Mouse (Mus musculus) ZHBTc4 (cell line): ENCODE measurements at regions not wholly inside any gene's neighbourhood (a gene's known extent, or its start where the extent isn't known, plus 50 kb on each side); places are given as distances from the start of the nearest gene placed in this dataset.

Source experiments
- DNase-seq: peaks from one replicate; pipeline ENCODE4 v3.0.0-alpha.2; 2011; ENCODE audit warnings: low read depth, low spot score

DNA sequence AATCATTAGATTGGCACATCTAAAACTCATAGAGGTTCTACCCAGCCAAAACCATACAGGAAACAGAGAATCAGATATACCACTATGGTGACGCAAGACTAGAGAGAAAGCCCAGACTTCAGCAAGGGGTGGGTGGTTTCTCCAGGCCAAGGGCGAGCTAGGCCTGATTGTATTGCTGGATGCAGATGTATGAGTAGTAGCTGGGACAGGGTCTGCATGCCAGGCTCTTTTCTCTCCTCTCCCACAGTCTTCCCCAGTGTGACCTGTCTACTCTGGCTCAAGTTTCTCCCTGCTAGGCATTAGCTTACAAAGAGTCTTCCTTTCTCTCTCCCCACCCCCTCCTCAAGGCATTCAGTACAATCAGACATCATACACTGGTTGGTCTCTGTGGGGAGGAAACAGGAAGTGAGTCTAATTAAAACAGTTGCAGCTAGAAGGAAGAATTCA lies 181.8 kb upstream of the Sesn3 start:
- DNase-seq = peak; percentile 25

GRCm38 (mm10) chr9:14103538-14103937 lies 171.3 kb upstream of the Sesn3 start:
- no peak for DNase-seq

DNA sequence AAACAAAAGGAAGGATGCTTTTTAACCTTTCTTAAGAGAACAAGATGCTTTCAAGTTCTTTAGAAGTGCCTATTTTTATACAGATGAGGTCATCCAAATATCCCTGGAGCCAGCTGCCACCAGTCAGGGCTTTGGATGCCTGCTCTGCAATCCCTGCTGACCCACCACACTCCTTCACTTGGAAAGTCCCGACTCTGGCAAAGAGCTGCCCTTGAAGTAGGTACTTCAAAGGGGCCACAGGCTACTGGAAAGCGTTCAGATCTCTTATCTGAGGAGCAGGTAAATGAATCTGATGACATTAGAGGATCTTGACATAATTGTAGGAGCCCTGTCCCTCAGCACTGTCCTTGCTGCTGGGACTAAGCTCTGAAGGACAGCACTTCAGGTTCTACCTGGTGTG lies 169.9 kb upstream of the Sesn3 start:
- no peak for DNase-seq

DNA sequence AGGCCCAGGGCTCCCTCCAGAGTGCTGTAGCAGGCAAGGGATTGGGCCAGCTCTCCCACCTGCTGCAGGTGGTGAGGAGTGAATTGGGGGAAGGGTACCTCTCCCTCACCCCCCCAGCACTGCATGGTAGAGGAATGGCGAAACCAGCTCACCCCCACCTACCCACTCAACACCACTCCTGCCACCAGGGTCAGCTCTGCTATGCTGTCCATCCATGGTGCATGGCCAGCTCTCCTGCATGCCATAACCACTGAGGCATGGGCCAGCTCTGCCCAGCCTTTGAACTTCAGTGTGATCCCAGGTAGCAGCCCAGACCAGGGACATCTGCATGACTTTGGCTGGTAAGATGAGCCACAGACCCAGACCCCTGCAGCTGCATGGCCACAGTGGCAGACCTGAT lies 168.5 kb upstream of the Sesn3 start:
- no peak for DNase-seq

DNA sequence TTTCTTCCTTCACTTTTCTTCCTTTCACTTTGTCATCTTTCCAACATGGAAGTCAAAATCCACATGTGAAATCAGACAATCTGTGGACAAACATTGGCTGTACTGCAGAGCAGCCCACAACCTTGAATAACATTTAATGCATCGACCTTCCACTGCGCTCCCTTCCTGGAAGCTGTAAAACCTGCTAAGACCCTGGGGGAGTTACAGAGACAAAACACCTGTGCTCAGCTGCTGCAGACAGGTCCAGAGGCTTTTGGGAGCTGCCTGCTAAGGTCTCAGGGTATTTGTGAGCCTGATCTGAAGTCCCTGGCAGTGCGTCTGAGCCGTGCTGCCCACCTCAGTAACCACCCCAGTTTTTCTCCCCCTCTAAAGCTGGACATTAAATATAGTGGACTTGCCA lies 166.1 kb upstream of the Sesn3 start:
- no peak for DNase-seq

DNA sequence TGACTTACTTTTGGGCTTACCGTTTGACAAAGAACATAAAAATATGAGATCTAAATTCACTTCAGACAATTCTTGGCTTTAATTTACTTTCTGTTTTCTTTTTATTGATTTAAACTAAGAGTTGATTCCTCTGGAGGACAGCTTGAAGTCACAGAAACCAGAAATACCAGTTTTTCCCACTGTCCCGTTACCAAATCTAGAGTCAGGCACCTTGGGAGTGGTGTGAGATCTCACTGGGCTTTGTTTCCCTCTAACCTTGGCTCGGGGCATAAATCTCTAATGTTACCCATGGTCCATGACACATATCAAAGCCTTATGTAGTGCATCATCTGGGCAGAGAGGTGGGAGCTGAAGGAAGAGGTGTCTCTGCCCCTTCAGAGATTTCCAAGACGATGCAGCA lies 165.4 kb upstream of the Sesn3 start:
- DNase-seq = no peak

DNA sequence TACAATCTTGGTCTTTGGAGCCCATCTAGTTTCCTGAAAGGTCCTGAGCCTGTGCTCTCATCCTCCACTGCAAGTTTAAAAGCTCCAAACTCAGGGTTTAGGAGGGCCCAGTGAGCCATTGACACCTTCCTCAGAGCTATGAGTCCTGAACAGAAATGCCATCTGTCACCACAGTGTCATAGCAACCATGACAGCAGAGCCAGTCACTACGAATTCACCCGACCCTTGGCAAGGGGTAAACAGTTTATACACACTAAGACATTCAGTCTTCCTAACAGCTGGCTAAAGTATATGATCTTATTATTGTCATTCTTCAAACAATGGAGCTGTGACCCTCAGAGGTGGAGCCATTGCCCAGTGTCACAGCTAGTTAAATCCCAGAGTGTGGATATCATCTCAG lies 163.2 kb upstream of the Sesn3 start:
- no peak for DNase-seq

GRCm38 (mm10) chr9:14115521-14115920 lies 159.3 kb upstream of the Sesn3 start:
- DNase-seq = no peak

GRCm38 (mm10) chr9:14116097-14116840 lies 158.6 kb upstream of the Sesn3 start:
- no peak for DNase-seq

- no peak for DNase-seq
Observed at GRCm38 (mm10) chr9:14133372-14133771, 141.5 kb upstream of the Sesn3 start.

DNA sequence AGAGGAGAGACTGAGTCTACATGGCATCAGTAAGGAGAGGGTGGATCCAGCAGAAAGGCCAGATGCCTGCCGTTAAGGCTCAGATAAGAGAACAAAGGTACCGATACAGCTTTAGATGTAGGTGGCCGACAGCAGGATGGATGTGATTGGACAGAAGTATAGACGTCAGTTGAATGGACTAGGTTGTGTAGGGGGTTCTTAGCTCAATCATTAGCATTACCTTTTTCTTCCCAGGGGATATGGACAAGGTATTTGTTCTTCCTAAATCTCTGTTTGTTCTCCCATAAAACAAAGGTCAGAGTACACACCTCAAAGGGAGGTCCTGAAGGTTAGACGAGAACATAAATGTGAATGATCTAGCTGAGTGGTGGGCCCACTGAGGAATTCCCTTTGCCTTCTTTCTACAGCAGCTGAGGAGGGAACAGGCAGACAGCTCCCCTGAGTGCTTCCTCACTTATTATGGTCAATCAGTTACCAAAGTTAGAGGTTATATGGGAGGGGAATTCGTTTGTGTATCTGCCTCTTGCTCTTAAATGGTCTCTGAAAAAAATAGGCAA lies 139.9 kb upstream of the Sesn3 start:
- DNase-seq = no peak

DNA sequence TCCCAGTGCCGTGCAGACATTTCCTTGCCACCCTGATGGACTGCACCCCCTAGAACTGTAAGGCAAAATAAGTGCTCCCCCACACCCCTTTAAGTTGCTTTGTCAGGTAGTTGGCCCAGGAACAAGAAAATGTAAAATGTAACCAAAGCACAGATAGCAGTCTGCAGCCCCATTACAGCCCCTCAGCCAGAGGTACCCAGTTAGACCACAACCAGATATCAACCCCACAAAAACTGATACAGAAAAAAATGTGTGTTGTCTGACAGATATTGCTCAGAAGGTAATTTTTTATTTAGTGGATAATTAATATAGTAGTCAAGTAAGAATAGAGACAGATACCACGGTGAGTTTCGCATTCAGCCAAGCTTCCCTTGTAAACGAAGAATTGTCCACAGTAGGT lies 133.5 kb upstream of the Sesn3 start:
- no peak for DNase-seq

DNA sequence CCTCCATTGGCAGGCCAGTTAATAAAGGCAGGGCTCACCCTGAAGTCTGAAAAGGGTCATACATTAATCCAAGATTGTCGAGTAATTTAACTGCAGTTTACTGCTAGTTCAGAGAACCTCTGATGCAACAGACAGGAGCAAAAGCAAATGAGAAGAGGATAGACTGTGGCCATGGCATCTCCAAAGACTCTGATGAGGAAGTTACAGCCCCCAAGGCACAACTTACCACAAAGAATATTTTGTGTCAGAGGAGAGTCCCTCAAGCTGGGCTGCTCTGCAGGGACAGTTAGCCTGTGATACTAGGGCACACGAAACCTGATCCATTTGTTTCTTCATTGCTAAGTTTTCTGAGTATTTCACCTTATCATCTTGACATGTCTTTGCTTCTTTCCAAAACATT lies 130.9 kb upstream of the Sesn3 start:
- no peak for DNase-seq

- no peak for DNase-seq
Observed at GRCm38 (mm10) chr9:14147088-14147487, 127.8 kb upstream of the Sesn3 start.

GRCm38 (mm10) chr9:14147731-14148130 lies 127.1 kb upstream of the Sesn3 start:
- no peak for DNase-seq

DNA sequence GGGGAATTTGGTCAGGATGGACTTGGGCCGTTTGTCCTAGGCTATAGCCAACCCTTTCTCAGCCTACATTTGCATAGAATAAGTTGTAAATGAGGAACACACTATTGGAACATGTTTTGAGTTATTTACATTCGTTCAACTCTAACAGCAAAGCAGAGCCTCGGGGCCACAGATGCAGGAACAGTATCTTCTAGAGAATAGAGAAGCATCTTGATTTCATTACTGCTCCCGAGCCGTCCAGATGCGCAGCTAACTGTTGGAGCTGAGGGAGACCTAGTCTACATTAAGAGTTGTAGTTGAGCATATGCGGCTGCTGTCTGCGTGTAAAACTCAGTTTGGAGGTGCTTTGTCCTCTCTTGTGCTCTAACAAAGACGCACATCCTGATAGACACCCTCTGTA lies 124.6 kb upstream of the Sesn3 start:
- DNase-seq = no peak

DNA sequence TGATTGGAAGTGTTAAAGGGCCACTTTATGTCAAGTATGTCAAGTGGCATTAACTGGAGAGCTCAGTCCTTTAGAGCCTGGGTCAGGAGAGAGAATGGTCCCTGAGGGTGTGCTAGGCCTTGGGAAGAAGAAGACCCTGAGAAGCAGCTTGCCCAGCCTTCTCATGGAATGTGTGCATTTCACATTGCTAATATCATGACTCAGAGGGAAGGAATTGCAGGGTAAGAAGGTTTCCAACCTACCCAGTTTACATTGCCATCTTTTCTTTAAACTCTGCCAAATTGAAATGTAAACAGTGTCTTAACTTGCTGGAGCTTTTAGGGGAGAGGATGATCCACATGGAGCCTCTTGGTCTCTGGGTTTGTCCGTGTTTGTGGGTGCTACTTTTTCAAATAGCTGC lies 117.9 kb upstream of the Sesn3 start:
- no peak for DNase-seq

- DNase-seq = peak; percentile 37
Observed at GRCm38 (mm10) chr9:14158096-14158837, 116.6 kb upstream of the Sesn3 start.

DNA sequence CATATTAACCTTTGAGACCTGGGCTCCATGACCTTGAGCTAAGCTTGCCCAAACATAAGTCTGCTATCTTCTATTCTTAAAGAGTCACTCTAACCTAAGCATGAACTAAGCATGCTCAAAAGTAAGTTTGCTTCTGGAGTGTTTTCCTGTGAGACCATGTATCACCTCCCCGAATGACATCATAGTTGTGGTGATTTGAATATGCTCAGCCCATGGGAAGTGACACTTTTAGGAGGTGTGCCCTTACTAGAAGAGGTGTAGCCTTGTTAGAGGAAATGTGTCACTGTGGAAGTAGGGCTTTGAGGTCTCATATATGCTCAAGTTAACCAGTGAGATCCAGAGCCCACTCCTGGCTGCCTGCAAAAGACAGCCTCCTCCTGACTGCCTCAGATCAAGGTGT lies 114.7 kb upstream of the Sesn3 start:
- DNase-seq = no peak

GRCm38 (mm10) chr9:14171589-14172240 lies 103.2 kb upstream of the Sesn3 start:
- DNase-seq = no peak

GRCm38 (mm10) chr9:14173631-14174323 lies 101.1 kb upstream of the Sesn3 start:
- DNase-seq = peak; percentile 95
